Mouse (Mus musculus) lung, adult 2 months (tissue): ENCODE measurements around the gene Kcnma1.

ENCODE experiments used
- CTCF ChIP-seq: fragments of 200-500 bp; IDR thresholded peaks from 2 replicates; pipeline ENCODE4 v1.5.1; 2011; ENCODE audit warnings: mild to moderate bottlenecking, low read length, control low read depth; ENCODE audit not compliant: insufficient read depth
- POLR2A ChIP-seq: fragments of 200-500 bp; IDR thresholded peaks from 2 replicates; pipeline ENCODE4 v1.6.1; 2011; ENCODE audit warnings: low read depth, mild to moderate bottlenecking, control low read depth, low read length, borderline replicate concordance; ENCODE audit errors: extremely low read depth

DNA sequence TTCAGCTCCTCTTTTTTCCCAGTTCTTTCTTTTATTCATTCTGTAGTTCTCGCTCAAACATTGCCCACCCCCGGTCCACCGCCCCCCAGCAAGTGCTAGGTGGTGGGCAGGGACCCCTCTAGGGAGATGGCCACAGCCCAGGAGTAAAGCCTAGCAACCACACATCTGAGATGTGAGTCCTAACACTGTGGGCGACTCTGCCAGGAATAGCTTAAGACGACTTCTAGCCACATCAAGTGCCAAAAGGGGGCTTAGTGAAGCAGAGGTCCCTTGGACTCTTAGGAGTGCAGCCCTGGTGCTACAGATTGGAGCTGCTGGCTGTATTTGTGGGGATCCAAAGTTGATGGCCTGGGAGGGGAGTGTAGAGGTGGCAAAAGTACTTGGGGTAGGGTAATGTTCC, 11.6 kb downstream of the Kcnma1 start:
- TF ChIP-seq CTCF (no peak), POLR2A (no peak)
